Mouse (Mus musculus) ES-Bruce4 (cell line): ENCODE data around the gene Sgms2.

Experiments
- CTCF ChIP-seq: IDR thresholded peaks from one replicate; pipeline ENCODE4 v1.8.1; 2011; ENCODE audit warnings: low read depth, low read length
- POLR2A ChIP-seq: IDR thresholded peaks from one replicate; pipeline ENCODE4 v1.8.1; 2011; ENCODE audit warnings: low read length; ENCODE audit not compliant: insufficient read depth

DNA sequence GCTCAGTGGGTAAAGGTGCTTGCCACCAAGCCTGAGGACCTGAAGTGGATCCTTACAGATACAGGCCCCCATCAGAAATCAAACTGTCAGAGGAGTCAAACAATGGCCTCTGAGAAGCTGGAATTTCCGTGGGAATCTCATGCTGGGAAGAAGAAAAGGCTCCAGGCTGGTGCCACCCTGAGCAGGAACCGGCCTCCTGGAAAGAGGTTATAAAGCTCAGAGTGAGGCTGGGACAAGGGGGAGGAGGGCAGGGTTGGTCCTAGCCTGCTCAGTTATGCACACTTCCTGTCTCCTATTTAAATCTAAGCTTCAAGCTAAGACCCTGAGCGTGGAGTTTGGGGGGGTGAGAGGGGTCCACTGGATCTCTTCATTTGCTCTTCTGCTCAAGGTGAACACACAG is 21.6 kb downstream of the Sgms2 start:
- TF ChIP-seq CTCF (no peak), POLR2A (no peak)
